Mouse (Mus musculus): ENCODE measurements around the gene Calcoco2.

GRCm38 (mm10) chr11:96116116-96116515, 4.4 kb upstream of the Calcoco2 start:
- TF ChIP-seq POLR2A (IDR thresholded peaks at IDR 0.05; ENCODE audit: borderline replicate concordance, insufficient read depth, low read length) (no peak), CTCF (IDR thresholded peaks at IDR 0.05; ENCODE audit: borderline replicate concordance, insufficient read depth, low read depth, low read length) (no peak)

All from cerebellum, adult 2 months (tissue).